Mouse (Mus musculus): ENCODE results near the gene Eif3g. TPM values are rescaled to one million over a fixed set of nuclear protein-coding genes. Genes with fewer than 3 reads are reported as not detected.

Eif3g gene
- polyA plus RNA-seq, 1 experiment: 206 TPM

GRCm38 (mm10) chr9:20886563-20886962, 11.9 kb downstream of the Eif3g start:
- Histone ChIP-seq H3K9ac (ENCODE audit: low read depth, poor library complexity, severe bottlenecking) (no peak overlapping the region; the same call in 1 of the 2 replicates), H3K36me3 (ENCODE audit: control insufficient read depth, insufficient read depth, low read length, poor library complexity, severe bottlenecking) (peaks cover 24% of the 10 kb centered on the region), H3K4me1 (ENCODE audit: control insufficient read depth, insufficient read depth, low read length) (peaks cover 3% of the 10 kb centered on the region), H3K4me3 (ENCODE audit: low read depth, low read length) (no peak overlapping the region), H3K27me3 (ENCODE audit: control insufficient read depth, insufficient read depth, low read length, poor library complexity, severe bottlenecking) (no peaks in the 10 kb centered on the region), H3K27ac (ENCODE audit: insufficient read depth, low read length) (no peak overlapping the region), H3K9me3 (replicated peaks; ENCODE audit: control insufficient read depth, insufficient read depth, low read length, poor library complexity, severe bottlenecking) (0 out of 2 replicates have a peak, but pooled peaks cover 7% of the 10 kb centered on the region)
- no peak for TF ChIP-seq POLR2A (IDR thresholded peaks at IDR 0.05; ENCODE audit: insufficient read depth, low read length)
- TF ChIP-seq EP300 (IDR thresholded peaks at IDR 0.05; ENCODE audit: insufficient read depth, low read depth, low read length): no peak
- no peak for TF ChIP-seq CTCF (IDR thresholded peaks at IDR 0.05; ENCODE audit: low read depth, low read length)

DNA sequence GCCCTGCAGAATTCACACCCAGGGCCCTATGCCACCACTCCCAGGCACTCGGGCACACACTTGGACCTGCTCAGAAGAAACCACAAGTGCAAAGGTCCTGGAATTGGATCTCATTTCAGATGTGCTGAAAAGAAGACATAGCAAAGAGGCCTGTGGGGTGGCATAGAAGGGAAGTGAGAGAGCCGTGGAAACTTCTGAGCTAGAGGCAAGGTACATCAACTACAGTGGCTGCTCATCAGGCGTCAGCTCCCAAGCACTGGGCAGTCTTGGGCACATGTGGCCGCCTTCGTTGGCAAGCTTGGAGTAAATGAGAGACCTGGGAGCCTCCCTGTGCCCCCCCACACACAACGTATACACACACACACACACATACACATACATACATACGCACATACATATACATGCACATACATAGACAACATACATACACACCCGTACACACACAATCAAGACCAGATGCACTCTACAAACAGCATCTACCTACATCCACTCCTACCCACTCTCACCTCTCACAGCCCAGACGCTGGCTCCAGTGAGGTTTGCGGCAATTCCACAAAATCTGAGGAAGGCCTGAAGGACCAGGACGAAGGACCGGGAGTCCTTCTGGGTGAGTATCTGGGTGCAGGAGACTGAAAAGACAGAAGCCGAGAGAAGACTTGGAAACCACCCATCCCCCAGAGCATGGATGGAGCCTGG, 19.2 kb downstream of the Eif3g start, which contains the start of gene Angptl6:
TSS of gene Angptl6 (minus strand) at position 631 of the 696 bp plus-strand sequence.
- H3K36me3 ChIP-seq (ENCODE audit: control insufficient read depth, insufficient read depth, low read length, poor library complexity, severe bottlenecking): no peaks in the 10 kb centered on the region
- H3K4me1 ChIP-seq (ENCODE audit: control insufficient read depth, insufficient read depth, low read length): no peaks in the 10 kb centered on the region
- peak within 1 kb of the TSS; percentile 52 for H3K27ac ChIP-seq (ENCODE audit: insufficient read depth, low read length)
- H3K9me3 ChIP-seq (replicated peaks; ENCODE audit: control insufficient read depth, insufficient read depth, low read length, poor library complexity, severe bottlenecking): peaks cover 4% of the 10 kb centered on the region
- H3K9ac ChIP-seq (ENCODE audit: low read depth, poor library complexity, severe bottlenecking): peak within 1 kb of the TSS; percentile 44
- no peaks in the 10 kb centered on the region for H3K27me3 ChIP-seq (ENCODE audit: control insufficient read depth, insufficient read depth, low read length, poor library complexity, severe bottlenecking)
- peak within 1 kb of the TSS; percentile 67 for H3K4me3 ChIP-seq (ENCODE audit: low read depth, low read length)
- TF ChIP-seq EP300 (IDR thresholded peaks at IDR 0.05; ENCODE audit: insufficient read depth, low read depth, low read length): no peak
- no peak for TF ChIP-seq POLR2A (IDR thresholded peaks at IDR 0.05; ENCODE audit: insufficient read depth, low read length)
- no peak for TF ChIP-seq CTCF (IDR thresholded peaks at IDR 0.05; ENCODE audit: low read depth, low read length)

GRCm38 (mm10) chr9:20878710-20879065, 19.7 kb downstream of the Eif3g start:
- peak overlapping the region; percentile 52 for H3K27ac ChIP-seq (ENCODE audit: insufficient read depth, low read length)
- no peaks in the 10 kb centered on the region for H3K27me3 ChIP-seq (ENCODE audit: control insufficient read depth, insufficient read depth, low read length, poor library complexity, severe bottlenecking)
- peak overlapping the region; percentile 44 for H3K9ac ChIP-seq (ENCODE audit: low read depth, poor library complexity, severe bottlenecking)
- no peaks in the 10 kb centered on the region for H3K4me1 ChIP-seq (ENCODE audit: control insufficient read depth, insufficient read depth, low read length)
- H3K9me3 ChIP-seq (replicated peaks; ENCODE audit: control insufficient read depth, insufficient read depth, low read length, poor library complexity, severe bottlenecking): peaks cover 2% of the 10 kb centered on the region
- TF ChIP-seq POLR2A (IDR thresholded peaks at IDR 0.05; ENCODE audit: insufficient read depth, low read length): no peak
- TF ChIP-seq CTCF (IDR thresholded peaks at IDR 0.05; ENCODE audit: low read depth, low read length): no peak
- no peak for TF ChIP-seq EP300 (IDR thresholded peaks at IDR 0.05; ENCODE audit: insufficient read depth, low read depth, low read length)
- peak overlapping the region; percentile 67 for H3K4me3 ChIP-seq (ENCODE audit: low read depth, low read length)
- no peaks in the 10 kb centered on the region for H3K36me3 ChIP-seq (ENCODE audit: control insufficient read depth, insufficient read depth, low read length, poor library complexity, severe bottlenecking)

DNA sequence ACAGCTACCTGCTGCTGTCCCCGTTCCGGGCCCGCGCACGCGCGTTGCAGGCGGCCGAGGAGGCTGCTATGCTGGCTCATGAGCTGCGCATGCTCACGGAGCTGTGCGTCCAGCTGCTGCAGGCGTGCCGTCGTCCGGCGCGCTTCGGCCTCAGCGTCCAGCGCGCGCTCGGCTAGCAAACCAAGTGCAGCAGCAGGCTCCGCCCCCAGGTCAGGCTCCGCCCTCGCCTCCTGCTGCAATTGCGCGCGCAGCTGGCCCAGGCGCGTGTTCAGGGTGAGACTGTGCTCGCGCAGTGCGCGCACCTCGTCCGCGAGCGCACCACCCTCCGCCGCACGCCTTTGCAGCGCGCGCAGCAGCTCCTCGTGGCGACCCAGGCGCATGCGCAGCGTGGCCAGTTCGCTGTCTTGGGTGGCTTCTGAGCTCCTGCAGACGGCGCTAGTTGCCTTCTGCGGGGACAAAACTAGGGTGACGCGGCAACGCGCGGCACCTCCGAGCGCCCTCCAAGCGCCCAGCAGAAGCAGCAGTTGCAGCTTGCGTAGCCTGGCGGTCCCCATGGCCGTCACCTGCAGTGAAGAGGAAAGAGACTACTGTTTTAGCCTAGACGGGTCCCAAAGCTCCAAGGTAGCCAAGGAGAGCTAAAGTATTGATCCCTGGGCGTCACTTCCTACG, 20.2 kb downstream of the Eif3g start:
- Histone ChIP-seq H3K9ac (ENCODE audit: low read depth, poor library complexity, severe bottlenecking) (peak overlapping the region; percentile 44), H3K9me3 (replicated peaks; ENCODE audit: control insufficient read depth, insufficient read depth, low read length, poor library complexity, severe bottlenecking) (peaks cover 2% of the 10 kb centered on the region), H3K27me3 (ENCODE audit: control insufficient read depth, insufficient read depth, low read length, poor library complexity, severe bottlenecking) (no peaks in the 10 kb centered on the region), H3K4me3 (ENCODE audit: low read depth, low read length) (peak overlapping the region; percentile 67), H3K4me1 (ENCODE audit: control insufficient read depth, insufficient read depth, low read length) (no peaks in the 10 kb centered on the region), H3K27ac (ENCODE audit: insufficient read depth, low read length) (peak overlapping the region; percentile 52), H3K36me3 (ENCODE audit: control insufficient read depth, insufficient read depth, low read length, poor library complexity, severe bottlenecking) (no peaks in the 10 kb centered on the region)
- TF ChIP-seq CTCF (IDR thresholded peaks at IDR 0.05; ENCODE audit: low read depth, low read length): peak; percentile 71
- TF ChIP-seq EP300 (IDR thresholded peaks at IDR 0.05; ENCODE audit: insufficient read depth, low read depth, low read length): peak; percentile 38; the same call in 1 of the 2 replicates
- peak; percentile 88 for TF ChIP-seq POLR2A (IDR thresholded peaks at IDR 0.05; ENCODE audit: insufficient read depth, low read length)

DNA sequence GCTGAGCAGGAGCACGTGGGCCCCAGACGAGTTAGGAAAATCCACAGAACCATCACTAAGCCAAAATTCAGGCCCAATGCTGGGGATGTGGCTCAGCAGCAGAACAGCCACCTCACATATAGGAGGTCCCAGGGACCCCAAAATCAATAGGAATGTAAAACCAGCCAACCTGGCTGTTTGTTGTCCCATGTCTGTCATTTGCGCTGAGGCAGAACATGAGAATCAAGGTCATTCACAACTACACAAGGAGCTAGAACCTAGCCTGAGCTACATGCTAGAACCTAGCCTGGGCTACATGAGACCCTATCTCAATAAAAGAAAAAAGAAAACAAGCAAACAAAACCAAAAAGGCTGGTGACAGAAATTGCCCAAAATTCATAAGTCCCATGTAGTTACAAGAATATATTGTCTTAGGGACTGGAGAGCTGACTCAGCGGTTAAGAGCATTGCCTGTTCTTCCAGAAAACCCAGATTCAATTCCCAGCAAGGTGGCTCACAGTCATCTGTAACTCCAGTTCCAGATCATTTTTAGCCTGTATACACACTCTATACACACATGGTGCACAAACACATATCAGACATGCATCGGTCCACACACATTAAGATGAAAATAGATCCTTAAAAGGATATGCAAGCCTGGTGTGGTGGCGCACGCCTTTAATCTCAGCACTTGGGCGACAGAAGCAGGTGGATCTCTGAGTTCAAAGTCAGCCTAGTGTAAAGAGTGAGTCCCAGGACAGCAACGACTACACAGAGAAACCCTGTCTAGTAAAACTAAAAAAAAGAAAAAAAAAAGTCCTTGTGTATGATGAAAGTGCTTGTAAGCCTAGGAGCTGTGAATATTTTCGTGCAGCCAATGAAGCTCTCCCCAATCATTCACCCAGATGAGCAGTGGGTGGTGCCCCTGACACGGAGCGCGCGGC, 21.0 kb downstream of the Eif3g start:
- H3K9ac ChIP-seq (ENCODE audit: low read depth, poor library complexity, severe bottlenecking): peak overlapping the region; percentile 14
- H3K4me1 ChIP-seq (ENCODE audit: control insufficient read depth, insufficient read depth, low read length): no peaks in the 10 kb centered on the region
- no peaks in the 10 kb centered on the region for H3K36me3 ChIP-seq (ENCODE audit: control insufficient read depth, insufficient read depth, low read length, poor library complexity, severe bottlenecking)
- no peak for TF ChIP-seq CTCF (IDR thresholded peaks at IDR 0.05; ENCODE audit: low read depth, low read length)
- TF ChIP-seq POLR2A (IDR thresholded peaks at IDR 0.05; ENCODE audit: insufficient read depth, low read length): peak; percentile 81
- peaks cover 2% of the 10 kb centered on the region for H3K9me3 ChIP-seq (replicated peaks; ENCODE audit: control insufficient read depth, insufficient read depth, low read length, poor library complexity, severe bottlenecking)
- 0 out of 2 replicates have a peak overlapping the region, but pooled peaks have one; percentile 12 for H3K27ac ChIP-seq (ENCODE audit: insufficient read depth, low read length)
- no peaks in the 10 kb centered on the region for H3K27me3 ChIP-seq (ENCODE audit: control insufficient read depth, insufficient read depth, low read length, poor library complexity, severe bottlenecking)
- peak overlapping the region; percentile 49 for H3K4me3 ChIP-seq (ENCODE audit: low read depth, low read length)
